ENCODE assay signal across 11 mouse cellular contexts in the genomic region with DNA sequence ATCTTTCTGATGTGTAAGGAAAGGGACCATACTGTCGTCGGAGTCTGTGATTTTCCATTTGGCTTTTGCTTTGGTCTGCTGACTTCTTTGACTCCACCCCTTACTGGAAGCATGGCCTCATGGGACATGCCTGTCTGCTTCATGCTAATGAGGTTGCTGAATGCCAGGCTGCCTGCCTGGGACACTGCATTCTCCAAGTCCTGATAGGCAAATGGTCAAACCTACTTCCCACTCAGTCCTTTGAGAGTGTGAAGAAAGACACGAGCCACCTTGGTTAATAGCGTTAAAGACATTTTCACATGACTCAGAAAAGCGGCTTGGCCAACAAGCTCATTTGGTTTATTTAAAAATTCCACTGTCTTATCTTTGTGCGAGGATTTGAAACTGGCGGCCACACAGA. TPM values are rescaled to one million over a fixed set of nuclear protein-coding genes. Genes with fewer than 3 reads are reported as not detected.
DNase-seq lines count a peak whose midpoint lies in the region; TF ChIP-seq lines count a peak whose summit lies in the region.
"Had no signal": no experiment of that assay in that cellular context is flagged by ENCODE, and none has a peak within 500 bp of the region (broad histone marks: within the 10 kb centered on the region; RNA-seq: fewer than 3 reads in every experiment).

No protein-coding gene starts in this region.

- no peak overlapping the region for H3K4me3 ChIP-seq in heart, embryonic 10.5 days
- H3K4me3 ChIP-seq in CH12.LX (replicated peaks in 1 of 3; ENCODE audit: low read depth in 2 of 3, low read length in 2 of 3, poor library complexity in 1 of 3) = no peak overlapping the region
- H3K4me3 ChIP-seq: neural tube, embryonic 15.5 days had no signal

- TF ChIP-seq CTCF in CH12.LX (conservative IDR thresholded peaks at IDR 0.05 in 1 of 2, IDR thresholded peaks at IDR 0.05 in 1 of 2; ENCODE audit: low read depth in 2 of 2, low read length in 2 of 2) = no peak

- no peak overlapping the region for H3K4me2 ChIP-seq in CH12.LX (ENCODE audit: insufficient read depth, low read depth, poor library complexity, severe bottlenecking)
- H3K4me2 ChIP-seq: neural tube, embryonic 15.5 days had no signal

- no peak for TF ChIP-seq EP300 in CH12.LX (IDR thresholded peaks at IDR 0.05; ENCODE audit: low read length)

- no peak for TF ChIP-seq POLR2A in CH12.LX (IDR thresholded peaks at IDR 0.05; ENCODE audit: low read depth, low read length)

- no peak overlapping the region for H3K27ac ChIP-seq in heart, embryonic 10.5 days
- H3K27ac ChIP-seq in CH12.LX (ENCODE audit: insufficient read depth, low read depth) = no peak overlapping the region
- H3K27ac ChIP-seq: neural tube, embryonic 15.5 days had no signal

- in situ Hi-C loops in CH12.LX (cut with MboI; ENCODE audit: low pct_ligation_motif_present, low pct_unique_long_range_greater_than_20kb, low sequenced_read_pairs) = no loop called here

- H3K79me2 ChIP-seq in CH12.LX (replicated peaks; ENCODE audit: control insufficient read depth, extremely low read depth, insufficient read depth, poor library complexity, severe bottlenecking) = no peaks in the 10 kb centered on the region

- H3K4me1 ChIP-seq in heart, embryonic 10.5 days = 0 out of 2 replicates have a peak, but pooled peaks cover 3% of the 10 kb centered on the region
- H3K4me1 ChIP-seq in CH12.LX (ENCODE audit: control insufficient read depth in 1 of 2, insufficient read depth in 2 of 2) = peaks cover 3 to 4% of the 10 kb centered on the region in 2 experiments; a peak in 3 of 4 replicates

- no peaks in the 10 kb centered on the region for H3K27me3 ChIP-seq in heart, embryonic 10.5 days (ENCODE audit: insufficient read depth, poor library complexity, severe bottlenecking)
- no peaks in the 10 kb centered on the region for H3K27me3 ChIP-seq in CH12.LX (replicated peaks)
- H3K27me3 ChIP-seq: neural tube, embryonic 15.5 days had no signal

- WGBS in heart, embryonic 10.5 days = 58% methylated on average over 7 of the region's 7 CpGs

- H3K9ac ChIP-seq in CH12.LX (ENCODE audit: insufficient read depth, low read depth) = no peak overlapping the region
- H3K9ac ChIP-seq: neural tube, embryonic 15.5 days had no signal

- DNase-seq in heart, adult 11 months = peak; percentile 98
- no peak for DNase-seq in heart, embryonic 10.5 days (ENCODE audit: low spot score)
- DNase-seq in CH12.LX (ENCODE audit: extremely low read depth) (peak; percentile 17), adipocyte (ENCODE audit: low spot score) (no peak)
- peak; percentile 76 for DNase-seq in heart, adult 8-10 months (ENCODE audit: low spot score)
- DNase-seq in kidney, postnatal 25 days = peak; percentile 8 to 59
- DNase-seq in right cerebral cortex, postnatal 14 days = no peak
- DNase-seq in right cerebral cortex, adult 2 months (ENCODE audit: low spot score in 2 of 2) = no peak
- DNase-seq: cerebellum, postnatal 14 days had no signal

- no peak for TF ChIP-seq RAD21 in CH12.LX (IDR thresholded peaks at IDR 0.05; ENCODE audit: low read depth, low read length)

- H3K36me3 ChIP-seq in heart, embryonic 10.5 days = no peaks in the 10 kb centered on the region
- no peaks in the 10 kb centered on the region for H3K36me3 ChIP-seq in CH12.LX (replicated peaks in 1 of 2; ENCODE audit: control insufficient read depth in 1 of 2, insufficient read depth in 1 of 2, low read length in 1 of 2)
- H3K36me3 ChIP-seq: neural tube, embryonic 15.5 days had no signal

- H3K9me3 ChIP-seq in heart, embryonic 10.5 days = no peaks in the 10 kb centered on the region
- H3K9me3 ChIP-seq in CH12.LX (replicated peaks; ENCODE audit: low read length) = no peaks in the 10 kb centered on the region
- H3K9me3 ChIP-seq: neural tube, embryonic 15.5 days had no signal

- dilution Hi-C loops in CH12.LX (cut with MboI; ENCODE audit: extremely low pct_ligation_motif_present, extremely low pct_unique_long_range_greater_than_20kb, low sequenced_read_pairs) = no loop called here

TF ChIP-seq in CH12.LX, 34 proteins besides CTCF, POLR2A, EP300 and RAD21:
- TF ChIP-seq RCOR1 (conservative IDR thresholded peaks at IDR 0.05; ENCODE audit: low read depth, low read length) (no peak), USF1 (IDR thresholded peaks at IDR 0.05; ENCODE audit: low read depth, low read length) (no peak), GABPA (IDR thresholded peaks at IDR 0.05; ENCODE audit: insufficient replicate concordance, low read depth, low read length) (no peak), NRF1 (IDR thresholded peaks at IDR 0.05; ENCODE audit: low read depth, low read length) (no peak)

RNA-seq across cellular contexts. Expression of gene Kcne4, which starts 43.5 kb away (rescaled TPM):
- 0.16 TPM in 1 of 2 replicates, not detected in the other for polyA plus RNA-seq in heart, embryonic 10.5 days (2016; fragmentation: Nextera tagmentation; extraction: Ambion mirVana)
- total RNA-seq in CH12.LX (2012; rRNA removed) (not detected in 2 replicates), CH12.LX (2014; rRNA removed) (not detected in 2 replicates)
- not detected in 2 replicates for polyA plus RNA-seq in CH12.LX (2012; ENCODE audit: insufficient read length, low read depth)
- total RNA-seq in heart, adult 8-10 months (2022) = 1 to 10 TPM; 1.1 to 1.9 (median 1.9) TPM
- total RNA-seq: megakaryocyte, adult 5-6 weeks had no signal

Comparison
In these comparisons a context has a peak if more than half of its experiments do, and no peak if none do; other contexts are left out.
1. DNase-seq: peak in heart, adult 11 months (single experiment), CH12.LX (single experiment), heart, adult 8-10 months (single experiment) and kidney, postnatal 25 days (2 of 2); none in heart, embryonic 10.5 days (single experiment), right cerebral cortex, postnatal 14 days (single experiment), adipocyte (single experiment) and right cerebral cortex, adult 2 months (0 of 2).